Mouse (Mus musculus): ENCODE measurements around the gene Ap5b1. TPM values are rescaled to one million over a fixed set of nuclear protein-coding genes. Genes with fewer than 3 reads are reported as not detected.

Ap5b1 gene
- polyA plus RNA-seq, 1 experiment from 2014 or later = 5.9 TPM

DNA sequence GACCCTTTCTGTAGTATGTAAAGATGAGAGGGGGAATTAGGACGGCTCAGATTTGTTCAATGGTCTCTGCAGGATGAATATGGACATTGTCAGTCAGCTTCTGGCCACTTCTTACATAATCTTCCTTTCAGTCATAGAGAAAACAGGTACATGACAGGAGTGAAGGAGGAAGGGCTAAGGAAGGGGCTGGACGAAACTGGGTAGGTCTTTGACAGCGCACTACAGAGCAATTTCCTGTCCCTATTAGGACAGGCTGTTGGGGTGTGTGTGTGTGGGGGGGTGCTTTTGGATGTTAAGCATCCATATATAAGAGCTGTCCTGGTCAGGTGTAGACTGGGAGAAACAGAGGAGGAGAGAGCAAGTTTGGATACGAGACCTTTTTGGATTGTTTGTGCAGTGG, 31.4 kb downstream of the Ap5b1 start:
- no peak overlapping the region for H3K4me3 ChIP-seq
- peaks cover 19% of the 10 kb centered on the region for H3K4me1 ChIP-seq
- H3K9ac ChIP-seq = no peak overlapping the region
- no peaks in the 10 kb centered on the region for H3K27me3 ChIP-seq
- ATAC-seq (ENCODE audit: borderline replicate concordance, extremely low read depth, low FRiP score, low TSS enrichment) = no peak
- 72% methylated on average over 4 of the region's 4 CpGs for WGBS
- H3K36me3 ChIP-seq = peaks cover 15% of the 10 kb centered on the region
- no peak overlapping the region for H3K27ac ChIP-seq
- H3K4me2 ChIP-seq = no peak overlapping the region
- H3K9me3 ChIP-seq = no peaks in the 10 kb centered on the region

DNA sequence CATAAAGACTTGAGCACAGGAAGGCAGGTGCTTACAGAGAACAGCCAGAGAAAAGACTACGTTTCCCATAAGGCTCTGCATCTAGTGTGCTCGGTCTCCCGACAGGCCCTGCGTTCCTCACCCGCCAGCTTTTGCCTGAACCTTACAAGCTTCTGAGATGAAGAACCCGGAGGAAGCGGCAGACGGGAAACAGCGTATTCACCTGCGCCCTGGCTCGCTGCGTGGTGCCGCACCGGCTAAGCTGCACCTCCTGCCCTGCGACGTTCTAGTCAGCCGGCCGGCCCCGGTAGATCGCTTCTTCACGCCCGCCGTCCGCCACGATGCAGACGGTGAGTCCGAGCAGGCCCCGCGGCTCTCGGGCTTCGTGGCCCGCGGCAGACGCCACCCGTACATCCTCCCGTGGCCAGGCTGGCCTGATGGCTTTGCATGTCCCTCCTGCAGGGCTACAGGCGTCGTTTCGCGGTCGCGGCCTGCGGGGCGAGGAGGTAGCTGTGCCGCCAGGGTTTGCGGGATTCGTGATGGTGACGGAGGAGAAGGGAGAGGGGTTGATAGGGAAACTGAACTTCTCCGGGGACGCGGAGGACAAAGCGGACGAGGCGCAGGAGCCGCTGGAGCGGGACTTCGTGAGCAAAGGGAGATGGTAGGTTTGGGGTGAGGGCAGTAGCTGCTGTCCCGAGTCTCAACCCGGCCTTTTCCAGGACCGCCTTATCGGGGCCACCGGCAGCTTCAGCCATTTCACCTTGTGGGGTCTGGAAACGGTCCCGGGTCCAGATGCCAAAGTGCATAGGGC, 34.1 kb downstream of the Ap5b1 start, which contains the start of gene Rnaseh2c:
Gene Rnaseh2c, plus strand, starts transcription at position 122 of the 790 bp plus-strand sequence.
- Histone ChIP-seq H3K4me2 (peak within 1 kb of the TSS; percentile 73), H3K27me3 (no peaks in the 10 kb centered on the region), H3K36me3 (peaks cover 42% of the 10 kb centered on the region), H3K9ac (peak within 1 kb of the TSS; percentile 87), H3K9me3 (no peaks in the 10 kb centered on the region), H3K4me3 (peak within 1 kb of the TSS; percentile 79), H3K27ac (peak within 1 kb of the TSS; percentile 80), H3K4me1 (peaks cover 19% of the 10 kb centered on the region)
- WGBS = under 1% methylated on average over 64 of the region's 64 CpGs
- peak; percentile 74; the same call in 1 of the 2 replicates for ATAC-seq (ENCODE audit: borderline replicate concordance, extremely low read depth, low FRiP score, low TSS enrichment)

DNA sequence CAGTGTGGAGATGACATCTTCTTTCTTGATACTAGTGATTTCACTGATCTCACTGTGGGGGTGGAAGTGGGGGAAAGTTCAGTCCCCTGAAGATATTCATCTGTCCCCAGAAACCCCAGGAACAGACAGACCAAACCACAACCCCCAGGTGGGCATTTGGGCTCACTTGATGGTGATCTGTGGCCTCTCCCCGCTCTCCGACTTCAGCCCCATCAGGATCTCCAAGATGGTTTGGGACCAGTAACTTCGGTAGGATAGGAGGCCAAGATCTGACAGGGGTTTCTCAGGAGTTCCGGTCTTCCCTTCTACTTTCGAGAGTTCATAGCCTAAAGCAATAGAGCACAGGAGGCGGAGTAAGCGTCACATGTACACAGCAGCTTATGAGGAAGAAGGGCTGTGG, 35.8 kb downstream of the Ap5b1 start:
- Histone ChIP-seq H3K4me1 (peaks cover 22% of the 10 kb centered on the region), H3K27me3 (no peaks in the 10 kb centered on the region), H3K36me3 (peaks cover 60% of the 10 kb centered on the region), H3K9ac (no peak overlapping the region), H3K4me2 (no peak overlapping the region), H3K9me3 (no peaks in the 10 kb centered on the region), H3K27ac (no peak overlapping the region), H3K4me3 (no peak overlapping the region)
- 92% methylated on average over 7 of the region's 7 CpGs for WGBS
- ATAC-seq (ENCODE audit: borderline replicate concordance, extremely low read depth, low FRiP score, low TSS enrichment) = no peak

DNA sequence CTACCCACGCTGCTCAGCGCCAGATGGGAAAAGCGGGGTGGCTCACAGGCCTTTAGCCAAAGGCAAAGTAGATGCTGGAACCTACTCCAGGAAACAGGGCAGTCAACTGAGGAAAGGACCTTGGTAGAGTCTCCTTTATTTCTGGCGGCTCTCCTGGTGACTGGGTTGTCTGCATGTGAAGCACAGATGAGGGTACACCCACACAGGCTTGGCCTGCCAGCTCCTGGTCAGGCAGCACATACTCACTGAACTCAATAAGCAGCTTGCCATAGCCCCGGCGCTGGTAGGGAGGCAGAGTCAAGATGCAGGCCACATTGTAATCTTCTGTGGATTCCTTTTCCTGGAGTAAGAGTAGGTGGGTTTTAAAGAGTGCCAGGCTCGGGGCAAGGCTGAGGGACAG, 37.3 kb downstream of the Ap5b1 start:
- ATAC-seq (ENCODE audit: borderline replicate concordance, extremely low read depth, low FRiP score, low TSS enrichment) = no peak

DNA sequence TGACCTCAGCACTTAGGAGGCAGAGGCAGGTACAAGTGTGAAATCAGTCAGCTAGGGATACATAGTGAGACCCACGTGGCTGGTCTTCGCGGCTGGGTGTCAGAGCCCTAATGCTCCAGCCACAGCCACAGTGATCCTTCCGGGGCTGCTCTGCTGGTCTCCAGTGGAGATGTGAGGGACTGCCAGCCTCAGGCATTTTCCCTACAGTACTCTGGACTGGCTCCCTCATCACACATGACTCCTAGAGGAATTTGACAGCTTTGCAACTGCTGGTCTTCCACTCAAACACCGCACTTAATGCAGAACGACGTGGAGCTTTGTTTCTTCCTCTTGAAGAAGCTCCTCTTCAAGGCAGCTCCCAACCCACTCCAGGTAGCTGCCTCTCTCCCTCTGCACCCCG, 38.4 kb downstream of the Ap5b1 start:
- Histone ChIP-seq H3K27ac (no peak overlapping the region), H3K27me3 (no peaks in the 10 kb centered on the region), H3K9me3 (no peaks in the 10 kb centered on the region), H3K4me3 (no peak overlapping the region), H3K36me3 (peaks cover 62% of the 10 kb centered on the region), H3K9ac (no peak overlapping the region), H3K4me2 (no peak overlapping the region), H3K4me1 (peaks cover 39% of the 10 kb centered on the region)
- ATAC-seq (ENCODE audit: borderline replicate concordance, extremely low read depth, low FRiP score, low TSS enrichment) = no peak
- 78% methylated on average over 8 of the region's 8 CpGs for WGBS

More for the DNA sequence above, 37.3 kb downstream of the Ap5b1 start:
- H3K27me3 ChIP-seq = no peaks in the 10 kb centered on the region
- H3K4me3 ChIP-seq = no peak overlapping the region
- no peak overlapping the region for H3K4me2 ChIP-seq
- peaks cover 62% of the 10 kb centered on the region for H3K36me3 ChIP-seq
- H3K9me3 ChIP-seq = no peaks in the 10 kb centered on the region
- H3K4me1 ChIP-seq = peaks cover 29% of the 10 kb centered on the region
- H3K27ac ChIP-seq = no peak overlapping the region
- no peak overlapping the region for H3K9ac ChIP-seq
- WGBS = 92% methylated on average over 7 of the region's 7 CpGs

DNA sequence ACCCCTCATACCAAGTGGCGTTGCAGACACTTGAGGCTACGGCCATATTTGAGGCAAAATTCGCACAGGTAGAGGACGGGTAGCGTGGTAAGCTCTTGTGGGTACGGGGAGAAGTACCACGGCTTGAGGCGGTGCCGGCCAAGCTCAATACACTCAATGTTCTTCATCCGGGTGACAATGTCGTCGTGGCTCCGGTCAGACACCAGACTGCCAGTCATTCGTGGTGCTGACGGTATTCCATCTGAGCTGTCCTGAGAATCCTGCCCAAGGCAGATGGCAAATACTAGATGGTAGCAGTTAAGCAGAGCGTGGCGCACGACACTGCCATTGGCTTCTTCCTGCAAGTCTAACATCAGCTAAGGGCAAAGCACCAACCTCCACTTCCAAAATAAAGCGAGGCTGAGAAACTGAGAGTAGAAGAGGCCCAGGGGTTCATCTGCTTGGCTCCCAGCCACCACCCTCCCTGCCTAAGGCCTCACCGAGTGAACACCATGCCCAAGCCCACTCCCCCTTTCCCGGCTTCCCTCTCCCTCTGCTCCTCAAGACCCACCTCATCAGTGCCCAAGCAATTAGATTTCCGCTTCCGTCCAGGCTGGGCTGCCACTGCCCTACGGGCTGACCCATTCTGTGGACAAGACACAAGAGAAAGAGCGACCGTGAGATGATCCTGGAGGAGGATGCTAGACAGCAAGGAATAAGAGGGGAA, 40.0 kb downstream of the Ap5b1 start:
- 92% methylated on average over 26 of the region's 26 CpGs for WGBS
- Histone ChIP-seq H3K4me1 (peaks cover 33% of the 10 kb centered on the region), H3K9me3 (no peaks in the 10 kb centered on the region), H3K9ac (0 out of 2 replicates have a peak overlapping the region, but pooled peaks have one; percentile 3), H3K4me3 (no peak overlapping the region), H3K27ac (no peak overlapping the region), H3K4me2 (no peak overlapping the region), H3K27me3 (no peaks in the 10 kb centered on the region), H3K36me3 (peaks cover 60% of the 10 kb centered on the region)
- ATAC-seq (ENCODE audit: borderline replicate concordance, extremely low read depth, low FRiP score, low TSS enrichment) = no peak

DNA sequence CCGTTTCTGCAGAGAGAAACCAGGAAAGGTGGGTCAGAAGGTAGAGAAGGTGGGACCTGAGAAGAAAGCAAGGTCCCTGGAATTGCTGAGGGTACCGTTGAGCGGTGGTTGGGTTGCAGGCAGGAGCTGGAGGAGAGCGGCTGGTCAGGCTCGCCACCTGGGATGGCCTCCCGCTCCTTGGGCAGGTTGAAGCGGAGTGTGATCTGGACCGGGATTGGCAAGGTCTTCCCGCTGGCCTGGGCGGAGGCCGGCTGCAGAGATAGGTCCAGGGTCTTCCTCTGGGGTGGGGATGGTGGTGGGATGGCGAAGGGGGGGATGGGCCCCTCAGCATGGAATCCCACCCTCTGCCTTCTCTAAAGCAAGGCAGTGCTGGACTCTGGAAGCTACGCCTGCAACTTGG, 40.9 kb downstream of the Ap5b1 start:
- H3K9ac ChIP-seq = peak overlapping the region; percentile 79; the same call in 1 of the 2 replicates

DNA sequence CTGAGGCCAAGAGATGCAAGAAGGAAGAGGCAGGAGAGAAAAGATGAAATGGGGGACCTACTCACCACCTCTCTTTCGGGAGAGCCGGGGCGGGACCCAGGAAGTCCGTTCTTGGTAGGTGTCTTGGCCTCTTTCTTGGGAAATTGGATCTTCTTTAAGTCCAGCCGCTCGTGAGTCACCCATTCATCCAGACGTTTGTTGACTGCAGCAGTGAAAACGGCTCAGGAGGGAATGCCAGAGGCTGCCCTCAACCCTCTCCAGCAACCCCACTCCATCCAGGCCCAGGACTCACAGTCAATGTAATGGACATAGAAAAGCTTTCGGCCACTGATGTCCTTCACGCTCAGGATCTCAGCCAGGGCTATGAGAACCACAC, 41.3 kb downstream of the Ap5b1 start:
- WGBS = 43% methylated on average over 10 of the region's 10 CpGs
- Histone ChIP-seq H3K4me3 (peak overlapping the region; percentile 78), H3K27ac (peak overlapping the region; percentile 99), H3K9me3 (no peaks in the 10 kb centered on the region), H3K4me1 (peaks cover 21% of the 10 kb centered on the region), H3K9ac (peak overlapping the region; percentile 79), H3K4me2 (peak overlapping the region; percentile 70), H3K27me3 (no peaks in the 10 kb centered on the region), H3K36me3 (peaks cover 47% of the 10 kb centered on the region)
- no peak for ATAC-seq (ENCODE audit: borderline replicate concordance, extremely low read depth, low FRiP score, low TSS enrichment)

More for the DNA sequence above, 40.9 kb downstream of the Ap5b1 start:
- ATAC-seq (ENCODE audit: borderline replicate concordance, extremely low read depth, low FRiP score, low TSS enrichment) = no peak
- Histone ChIP-seq H3K27me3 (no peaks in the 10 kb centered on the region), H3K36me3 (peaks cover 52% of the 10 kb centered on the region), H3K27ac (no peak overlapping the region), H3K9me3 (no peaks in the 10 kb centered on the region), H3K4me2 (peak overlapping the region; percentile 70), H3K4me3 (peak overlapping the region; percentile 78), H3K4me1 (peaks cover 25% of the 10 kb centered on the region)
- 94% methylated on average over 13 of the region's 13 CpGs for WGBS

DNA sequence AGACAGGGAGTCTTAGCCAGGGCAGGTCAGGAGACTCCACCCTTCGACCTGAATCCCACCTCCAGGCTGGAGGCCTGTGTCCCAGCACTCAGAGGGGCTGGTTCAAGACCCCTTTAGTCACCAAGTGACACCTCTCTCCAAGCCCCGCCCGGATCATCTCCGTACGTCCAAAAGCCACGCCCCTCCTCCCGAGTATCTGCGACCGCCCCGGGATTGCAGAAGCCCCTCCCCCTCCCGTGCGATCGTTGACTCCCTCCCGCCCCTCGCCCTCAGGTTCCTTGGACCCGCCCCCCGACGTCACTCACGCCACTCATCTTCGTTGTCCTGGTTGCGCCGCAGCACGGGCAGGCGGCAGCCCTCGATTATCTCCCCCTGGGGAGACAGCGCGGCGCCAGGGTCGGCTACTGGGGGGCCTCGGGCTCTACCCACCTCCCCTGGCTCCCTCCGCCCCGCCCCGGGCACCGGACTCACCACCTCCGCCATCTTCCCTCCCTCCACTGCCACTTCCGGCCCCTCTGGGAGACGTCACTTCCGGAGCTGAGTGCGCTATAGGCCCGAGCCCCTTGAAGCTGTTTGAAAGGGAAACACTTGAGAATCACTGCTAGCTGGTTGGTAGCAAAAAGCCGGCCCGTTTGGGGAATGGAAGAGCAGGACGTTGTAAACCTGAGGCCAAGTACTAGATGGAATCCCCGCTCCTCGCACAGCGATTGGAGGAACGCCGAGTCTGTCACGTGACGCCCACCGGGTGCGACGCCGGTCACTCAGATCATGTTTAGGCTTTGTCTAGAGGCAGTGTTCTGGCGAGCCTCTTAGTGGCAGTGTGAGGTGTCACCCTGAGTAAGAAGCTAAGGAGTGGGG, 42.0 kb downstream of the Ap5b1 start, which contains the start of gene Kat5:
Gene Kat5, minus strand, starts transcription at position 691 of the 858 bp plus-strand sequence.
- peak within 1 kb of the TSS; percentile 70 for H3K4me2 ChIP-seq
- H3K27me3 ChIP-seq = no peaks in the 10 kb centered on the region
- 1% methylated on average over 55 of the region's 55 CpGs for WGBS
- H3K4me3 ChIP-seq = peak within 1 kb of the TSS; percentile 78
- peak within 1 kb of the TSS; percentile 79 for H3K9ac ChIP-seq
- peaks cover 41% of the 10 kb centered on the region for H3K36me3 ChIP-seq
- no peaks in the 10 kb centered on the region for H3K9me3 ChIP-seq
- peak; percentile 92 for ATAC-seq (ENCODE audit: borderline replicate concordance, extremely low read depth, low FRiP score, low TSS enrichment)
- peak within 1 kb of the TSS; percentile 99 for H3K27ac ChIP-seq
- H3K4me1 ChIP-seq = peaks cover 21% of the 10 kb centered on the region

DNA sequence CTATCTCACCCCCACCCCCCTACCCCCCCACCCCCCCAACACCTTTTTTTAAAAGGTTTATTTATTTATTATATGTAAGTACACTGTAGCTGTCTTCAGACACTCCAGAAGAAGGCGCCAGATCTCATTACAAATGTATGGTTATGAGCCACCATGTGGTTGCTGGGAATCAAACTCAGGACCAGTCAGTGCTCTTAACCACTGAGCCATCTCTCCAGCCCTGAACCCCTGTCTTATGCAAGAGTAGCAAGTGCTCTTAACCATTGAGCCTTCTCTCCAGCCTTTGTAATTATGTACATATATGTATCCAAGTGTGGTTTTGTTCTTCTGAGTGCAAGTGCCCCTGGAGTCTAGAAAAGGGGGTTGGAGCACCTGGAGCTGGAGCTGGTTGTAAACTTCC, 44.1 kb downstream of the Ap5b1 start:
- Histone ChIP-seq H3K36me3 (peaks cover 19% of the 10 kb centered on the region), H3K9ac (no peak overlapping the region), H3K27me3 (no peaks in the 10 kb centered on the region), H3K4me1 (peaks cover 29% of the 10 kb centered on the region), H3K4me3 (no peak overlapping the region), H3K4me2 (no peak overlapping the region), H3K27ac (no peak overlapping the region), H3K9me3 (no peaks in the 10 kb centered on the region)
- WGBS = 86% methylated on average over 1 of the region's 1 CpGs
- no peak for ATAC-seq (ENCODE audit: borderline replicate concordance, extremely low read depth, low FRiP score, low TSS enrichment)

DNA sequence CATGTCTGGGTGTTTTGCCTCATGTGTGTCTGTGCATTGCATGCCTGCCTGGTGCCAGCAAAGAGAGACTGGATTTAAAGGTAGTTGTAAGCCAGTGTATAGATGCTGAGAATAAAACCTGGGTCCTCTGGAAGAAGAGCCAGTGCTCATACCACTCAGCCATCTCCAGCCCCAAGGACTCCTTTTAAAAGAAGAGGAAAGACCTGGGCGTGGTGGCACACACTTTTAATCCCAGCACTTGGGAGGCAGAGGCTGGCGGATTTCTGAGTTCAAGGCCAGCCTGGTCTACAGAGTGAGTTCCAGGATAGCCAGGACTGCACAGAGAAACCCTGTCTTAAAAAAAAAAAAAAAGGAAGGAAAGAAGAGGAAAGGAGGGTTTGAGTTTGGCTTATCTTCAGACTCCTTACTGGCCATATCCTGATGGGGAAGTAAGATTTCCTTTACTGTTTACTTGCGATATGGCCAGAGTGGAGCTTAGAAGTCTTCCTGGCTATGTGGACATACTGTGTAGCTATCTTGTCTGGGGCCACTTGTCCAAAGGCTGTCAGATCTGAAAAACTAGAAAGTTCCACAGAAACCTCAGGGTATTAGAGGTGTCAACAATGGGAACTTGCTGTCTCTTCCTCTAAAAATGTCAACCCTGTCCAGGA, 45.1 kb downstream of the Ap5b1 start:
- H3K27me3 ChIP-seq = no peaks in the 10 kb centered on the region
- H3K27ac ChIP-seq = no peak overlapping the region
- H3K9ac ChIP-seq = no peak overlapping the region
- H3K4me1 ChIP-seq = peaks cover 29% of the 10 kb centered on the region
- no peaks in the 10 kb centered on the region for H3K9me3 ChIP-seq
- H3K36me3 ChIP-seq = peaks cover 10% of the 10 kb centered on the region
- H3K4me3 ChIP-seq = no peak overlapping the region
- no peak for ATAC-seq (ENCODE audit: borderline replicate concordance, extremely low read depth, low FRiP score, low TSS enrichment)
- 57% methylated on average over 3 of the region's 3 CpGs for WGBS
- no peak overlapping the region for H3K4me2 ChIP-seq

All from lung, embryonic 15.5 days (tissue).